Mouse (Mus musculus) lung, postnatal 0 days (tissue): Measurements from ENCODE around the gene F7.

Experiments
- CTCF ChIP-seq: IDR thresholded peaks from 2 replicates; pipeline ENCODE4 v1.5.1; 2016; ENCODE audit warnings: antibody characterized with exemption, mild to moderate bottlenecking
- EP300 ChIP-seq: IDR thresholded peaks from 2 replicates; pipeline ENCODE4 v1.6.1; 2016; ENCODE audit warnings: antibody characterized with exemption, mild to moderate bottlenecking, control low read depth

GRCm38 (mm10) chr8:12978308-12978707 lies 47.5 kb upstream of the F7 start:
- TF ChIP-seq CTCF (no peak), EP300 (no peak)
